Mouse (Mus musculus) myocyte (in vitro differentiated cells): ENCODE measurements around the gene Rtkn. TPM values are rescaled to one million over a fixed set of nuclear protein-coding genes. Genes with fewer than 3 reads are reported as not detected.

Experiments
- H3K27me3 ChIP-seq: one replicate; pipeline ENCODE4 v1.6.1; 2011; ENCODE audit not compliant: control insufficient read depth, insufficient read depth, insufficient read length
- H3K36me3 ChIP-seq: one replicate; pipeline ENCODE4 v1.6.1; 2011; ENCODE audit not compliant: control insufficient read depth, insufficient read depth
- H3K4me2 ChIP-seq: one replicate; pipeline ENCODE4 v1.6.1; 2011; ENCODE audit warnings: low read depth, control low read depth
- H3K4me3 ChIP-seq: one replicate; pipeline ENCODE4 v1.5.1; 2011; ENCODE audit warnings: mild to moderate bottlenecking, control low read depth, moderate library complexity
- H3K79me2 ChIP-seq: one replicate; pipeline ENCODE4 v1.6.1; 2011; ENCODE audit not compliant: control insufficient read depth, insufficient read depth
- H3ac ChIP-seq: one replicate; pipeline ENCODE4 v1.6.1; 2011; ENCODE audit not compliant: control insufficient read depth, insufficient read length
- CEBPB ChIP-seq: IDR thresholded peaks from 2 replicates; pipeline ENCODE4 v1.6.1; 2011; ENCODE audit warnings: mild to moderate bottlenecking, moderate library complexity; ENCODE audit not compliant: poor library complexity, insufficient read depth, severe bottlenecking
- E2F4 ChIP-seq: IDR thresholded peaks from one replicate; pipeline ENCODE4 v1.6.1; 2011; ENCODE audit warnings: mild to moderate bottlenecking, control low read depth, moderate library complexity; ENCODE audit not compliant: insufficient read depth
- MAX ChIP-seq: IDR thresholded peaks from one replicate; pipeline ENCODE4 v1.6.1; 2011; ENCODE audit warnings: low read depth, mild to moderate bottlenecking, control low read depth
- MYOD1 ChIP-seq, 3 experiments: IDR thresholded peaks; one replicate each; pipeline ENCODE4 v1.6.1; 2011; ENCODE audit warnings: control low read depth in 2 of 3, low read depth in 2 of 3, mild to moderate bottlenecking in 2 of 3, moderate library complexity in 1 of 3; ENCODE audit not compliant: insufficient read length in 2 of 3, control insufficient read depth in 1 of 3
- MYOG ChIP-seq, 3 experiments: IDR thresholded peaks; one replicate each; pipeline ENCODE4 v1.6.1; 2011; ENCODE audit warnings: control low read depth in 2 of 3, low read depth in 2 of 3, mild to moderate bottlenecking in 2 of 3; ENCODE audit not compliant: insufficient read length in 2 of 3, control insufficient read depth in 1 of 3, insufficient read depth in 1 of 3
- POLR2A ChIP-seq: IDR thresholded peaks from one replicate; pipeline ENCODE4 v1.6.1; 2011; ENCODE audit warnings: low read depth, mild to moderate bottlenecking, control low read depth, moderate library complexity; ENCODE audit not compliant: insufficient read length
- POLR2AphosphoS2 ChIP-seq: IDR thresholded peaks from one replicate; pipeline ENCODE4 v1.6.1; 2011; ENCODE audit warnings: low read depth, control low read depth; ENCODE audit not compliant: insufficient read length
- REST ChIP-seq: IDR thresholded peaks from one replicate; pipeline ENCODE4 v1.6.1; 2011; ENCODE audit warnings: mild to moderate bottlenecking, control low read depth, moderate library complexity; ENCODE audit not compliant: insufficient read depth, insufficient read length
- SRF ChIP-seq: IDR thresholded peaks from one replicate; pipeline ENCODE4 v1.6.1; 2011; ENCODE audit warnings: low read depth; ENCODE audit not compliant: control insufficient read depth, insufficient read length
- TCF12 ChIP-seq: IDR thresholded peaks from one replicate; pipeline ENCODE4 v1.6.1; 2011; ENCODE audit warnings: mild to moderate bottlenecking, control low read depth; ENCODE audit not compliant: poor library complexity, insufficient read depth, severe bottlenecking
- TCF3 ChIP-seq: IDR thresholded peaks from one replicate; pipeline ENCODE4 v1.6.1; 2011; ENCODE audit warnings: low read depth, control low read depth; ENCODE audit not compliant: insufficient read length
- USF1 ChIP-seq: IDR thresholded peaks from one replicate; pipeline ENCODE4 v1.6.1; 2011; ENCODE audit warnings: low read depth, mild to moderate bottlenecking, control low read depth, moderate library complexity
- polyA plus RNA-seq: library from polyadenylated mRNA; unstranded; fragments of >200 nt; fragmentation: generic; extraction: Trizol; gene quantifications from one replicate; pipeline ENCODE4 v1.2.1, GENCODE M21; 2012; ENCODE audit warnings: missing spikeins

Gene Rtkn
- polyA plus RNA-seq, 1 experiment = 29.7 TPM

DNA sequence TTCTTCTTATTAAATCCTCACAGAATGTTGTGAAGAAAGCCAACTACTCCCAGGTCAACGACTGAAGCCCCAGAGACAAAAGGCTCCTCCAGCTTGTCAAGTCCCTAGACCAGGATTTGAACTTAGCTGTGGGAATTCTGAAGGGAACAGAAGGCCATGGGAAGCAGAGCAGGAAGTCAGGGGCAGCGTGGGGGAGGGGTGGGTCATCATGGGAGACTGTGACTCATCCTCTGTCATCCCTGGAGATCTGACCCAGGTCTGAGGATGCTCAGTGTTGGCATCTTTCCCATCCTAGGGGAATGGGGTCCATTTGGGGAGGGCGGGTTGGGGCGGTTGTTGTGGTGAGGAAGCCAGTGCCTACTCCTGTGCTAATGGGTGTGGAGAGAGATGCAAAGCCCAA lies 6.4 kb downstream of the Rtkn start:
- Histone ChIP-seq H3ac (no peak overlapping the region), H3K4me3 (peak overlapping the region; percentile 17), H3K36me3 (peaks cover under 1% of the 10 kb centered on the region), H3K79me2 (peaks cover 52% of the 10 kb centered on the region), H3K27me3 (no peaks in the 10 kb centered on the region), H3K4me2 (peak overlapping the region; percentile 72)
- TF ChIP-seq REST (no peak), POLR2AphosphoS2 (peak; percentile 11)

DNA sequence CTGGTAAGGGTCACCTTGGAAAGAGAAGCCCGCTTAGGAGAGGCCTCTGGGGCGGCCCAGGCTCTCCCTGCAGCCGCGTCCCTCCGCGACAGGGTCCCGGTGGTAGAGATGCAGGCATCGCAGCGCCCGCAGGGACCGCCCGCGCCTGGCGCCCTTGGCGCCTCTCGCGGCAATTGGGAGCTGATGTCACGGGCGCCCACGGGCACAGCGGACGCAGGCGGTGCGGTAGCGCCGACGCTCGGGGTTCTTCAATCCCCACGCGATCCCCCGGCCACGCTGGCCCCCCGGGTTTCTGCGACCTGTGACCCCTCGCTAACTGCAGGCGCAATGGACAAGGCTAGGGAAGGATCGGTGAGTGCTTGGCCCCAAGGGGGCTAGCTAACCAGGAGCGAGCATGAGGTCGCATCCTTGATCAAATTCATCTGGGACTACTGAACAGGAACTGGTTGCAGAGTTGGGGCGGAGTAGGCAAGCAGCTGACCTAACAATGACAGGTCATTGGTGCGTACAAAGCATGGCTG lies 7.0 kb downstream of the Rtkn start:
- TF ChIP-seq POLR2AphosphoS2 (peak; percentile 75), MYOD1 (IDR thresholded peaks at IDR 0.05; ENCODE audit: control insufficient read depth in 1 of 3, insufficient read length in 2 of 3, low read depth in 2 of 3) (peak in 1 of 3 experiments; percentile 6), TCF3 (no peak), POLR2A (peak; percentile 26), USF1 (peak; percentile 49), MAX (no peak)
- peaks cover 52% of the 10 kb centered on the region for H3K79me2 ChIP-seq
- H3K4me3 ChIP-seq = peak overlapping the region; percentile 17

DNA sequence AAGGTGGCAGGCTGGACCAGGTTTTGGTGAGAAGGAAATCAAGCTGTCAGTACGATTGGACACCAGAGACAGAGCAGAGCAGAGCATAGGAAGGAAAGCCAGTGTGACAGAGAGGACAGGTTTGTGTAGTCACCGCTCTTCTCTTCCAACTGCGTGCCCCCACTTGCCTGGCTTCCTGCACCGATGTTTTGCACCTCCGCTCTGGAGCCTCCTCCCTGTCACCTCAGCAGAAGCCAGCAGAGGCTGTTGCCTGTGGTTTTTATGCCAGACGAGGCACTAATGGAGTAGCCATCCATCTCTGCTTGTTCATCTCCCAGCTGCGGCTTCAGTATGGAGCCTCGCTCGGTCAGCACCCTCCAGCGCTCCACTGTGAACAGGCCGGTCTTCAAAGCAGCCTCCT lies 7.6 kb downstream of the Rtkn start:
- TF ChIP-seq CEBPB (no peak), MYOD1 (IDR thresholded peaks at IDR 0.05; ENCODE audit: control insufficient read depth in 1 of 3, insufficient read length in 2 of 3, low read depth in 2 of 3) (no peak), POLR2A (no peak), REST (no peak), MYOG (IDR thresholded peaks at IDR 0.05; ENCODE audit: control insufficient read depth in 1 of 3, insufficient read depth in 1 of 3, insufficient read length in 2 of 3, low read depth in 2 of 3) (no peak), POLR2AphosphoS2 (no peak), USF1 (no peak), TCF12 (no peak), TCF3 (no peak), E2F4 (no peak), MAX (no peak)
- H3K4me3 ChIP-seq = peak overlapping the region; percentile 17
- H3ac ChIP-seq = no peak overlapping the region
- H3K79me2 ChIP-seq = peaks cover 52% of the 10 kb centered on the region
- H3K27me3 ChIP-seq = no peaks in the 10 kb centered on the region
- H3K36me3 ChIP-seq = peaks cover 3% of the 10 kb centered on the region
- H3K4me2 ChIP-seq = peak overlapping the region; percentile 72

More for the DNA sequence above, 7.0 kb downstream of the Rtkn start:
- H3K4me2 ChIP-seq = peak overlapping the region; percentile 72
- peaks cover 3% of the 10 kb centered on the region for H3K36me3 ChIP-seq
- H3ac ChIP-seq = no peak overlapping the region
- H3K27me3 ChIP-seq = no peaks in the 10 kb centered on the region

DNA sequence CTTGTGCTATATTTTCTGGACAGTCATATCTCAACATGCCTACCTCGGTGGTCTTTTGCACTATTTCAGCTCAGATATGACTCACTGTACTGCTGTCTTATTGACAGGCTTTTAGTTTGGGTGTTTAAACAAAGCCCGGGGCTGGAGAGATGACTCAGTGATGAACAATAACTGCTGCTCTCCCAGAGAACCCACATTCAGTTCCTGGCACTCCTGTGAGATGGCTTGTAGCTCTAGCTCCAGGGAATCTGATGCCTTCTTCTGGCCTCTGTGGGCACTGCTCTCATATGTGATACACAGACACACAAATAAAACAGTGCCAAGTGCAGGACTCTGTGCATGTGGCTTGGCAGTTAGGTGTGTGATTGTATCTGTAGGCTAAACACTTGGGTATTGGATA lies 9.9 kb downstream of the Rtkn start:
- TF ChIP-seq REST = no peak
- TF ChIP-seq CEBPB = no peak
- TF ChIP-seq TCF12 = no peak
- TF ChIP-seq MYOD1 (IDR thresholded peaks at IDR 0.05; ENCODE audit: control insufficient read depth in 1 of 3, insufficient read length in 2 of 3, low read depth in 2 of 3) = no peak
- no peak for TF ChIP-seq MAX

DNA sequence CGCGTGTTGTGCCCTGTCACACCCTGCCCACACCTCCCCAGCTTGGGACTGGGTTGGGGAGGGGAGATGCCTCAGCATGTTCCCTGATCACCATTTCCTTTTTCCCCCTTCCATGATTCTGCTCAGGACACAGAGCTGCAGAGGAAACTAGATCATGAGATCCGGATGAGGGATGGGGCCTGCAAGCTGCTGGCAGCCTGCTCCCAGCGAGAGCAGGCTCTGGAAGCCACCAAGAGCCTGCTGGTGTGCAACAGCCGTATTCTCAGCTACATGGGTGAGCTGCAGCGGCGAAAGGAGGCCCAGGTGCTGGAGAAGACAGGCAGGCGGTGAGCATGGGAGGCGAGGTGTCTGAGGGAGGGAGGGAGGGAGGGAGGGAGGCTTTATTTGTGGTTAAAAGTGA lies 10.5 kb downstream of the Rtkn start:
- Histone ChIP-seq H3K79me2 (peaks cover 25% of the 10 kb centered on the region), H3ac (no peak overlapping the region), H3K4me3 (no peak overlapping the region), H3K4me2 (peak overlapping the region; percentile 18), H3K36me3 (peaks cover 8% of the 10 kb centered on the region), H3K27me3 (no peaks in the 10 kb centered on the region)
- TF ChIP-seq MAX = no peak
- no peak for TF ChIP-seq TCF3
- no peak for TF ChIP-seq TCF12
- TF ChIP-seq POLR2AphosphoS2 = no peak
- no peak for TF ChIP-seq SRF
- no peak for TF ChIP-seq MYOD1 (IDR thresholded peaks at IDR 0.05; ENCODE audit: control insufficient read depth in 1 of 3, insufficient read length in 2 of 3, low read depth in 2 of 3)
- no peak for TF ChIP-seq MYOG (IDR thresholded peaks at IDR 0.05; ENCODE audit: control insufficient read depth in 1 of 3, insufficient read depth in 1 of 3, insufficient read length in 2 of 3, low read depth in 2 of 3)
- TF ChIP-seq CEBPB = no peak
- TF ChIP-seq POLR2A = no peak
- no peak for TF ChIP-seq E2F4
- TF ChIP-seq REST = no peak
- TF ChIP-seq USF1 = no peak

More for the DNA sequence above, 9.9 kb downstream of the Rtkn start:
- Histone ChIP-seq H3K79me2 (peaks cover 31% of the 10 kb centered on the region), H3K4me2 (peak overlapping the region; percentile 31), H3K4me3 (no peak overlapping the region), H3ac (no peak overlapping the region), H3K36me3 (peaks cover 8% of the 10 kb centered on the region), H3K27me3 (no peaks in the 10 kb centered on the region)
